Mouse (Mus musculus): ENCODE measurements around the gene Olfr49. TPM values are rescaled to one million over a fixed set of nuclear protein-coding genes. Genes with fewer than 3 reads are reported as not detected.
A peak's percentile ranks its signal among the peaks of the same experiment; 100 is the strongest.

Gene Olfr49
- polyA plus RNA-seq, 1 experiment from 2014 or later, result not detected

DNA sequence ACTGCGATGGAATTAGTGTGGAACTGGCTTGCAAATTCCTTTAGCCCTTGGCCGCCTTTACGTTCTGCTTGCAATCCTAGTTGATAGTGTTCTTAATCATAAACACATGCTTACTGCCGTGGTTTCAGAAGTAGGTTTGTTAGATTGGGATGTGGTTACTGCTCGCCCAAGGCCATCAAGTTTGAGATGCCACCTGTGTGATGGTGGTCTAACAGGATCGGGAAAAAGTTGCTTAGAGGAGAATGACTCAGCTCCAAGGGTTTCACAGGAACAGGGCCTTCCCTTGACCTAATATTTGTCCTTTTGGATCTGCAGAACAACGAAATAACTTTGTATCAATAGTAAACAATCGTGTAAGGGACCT is 25.0 kb downstream of the Olfr49 start:
- Histone ChIP-seq H3K9ac (peak overlapping the region; percentile 55), H3K4me3 (peak overlapping the region; percentile 61), H3K4me2 (peak overlapping the region; percentile 80), H3K4me1 (peaks cover 20% of the 10 kb centered on the region), H3K36me3 (peaks cover 20% of the 10 kb centered on the region), H3K9me3 (no peaks in the 10 kb centered on the region), H3K27ac (peak overlapping the region; percentile 64), H3K27me3 (no peaks in the 10 kb centered on the region)
- WGBS, result 11% methylated on average over 8 of the region's 8 CpGs
- ATAC-seq (ENCODE audit: insufficient number of reproducible peaks, low FRiP score, low TSS enrichment, low read depth), result no peak

DNA sequence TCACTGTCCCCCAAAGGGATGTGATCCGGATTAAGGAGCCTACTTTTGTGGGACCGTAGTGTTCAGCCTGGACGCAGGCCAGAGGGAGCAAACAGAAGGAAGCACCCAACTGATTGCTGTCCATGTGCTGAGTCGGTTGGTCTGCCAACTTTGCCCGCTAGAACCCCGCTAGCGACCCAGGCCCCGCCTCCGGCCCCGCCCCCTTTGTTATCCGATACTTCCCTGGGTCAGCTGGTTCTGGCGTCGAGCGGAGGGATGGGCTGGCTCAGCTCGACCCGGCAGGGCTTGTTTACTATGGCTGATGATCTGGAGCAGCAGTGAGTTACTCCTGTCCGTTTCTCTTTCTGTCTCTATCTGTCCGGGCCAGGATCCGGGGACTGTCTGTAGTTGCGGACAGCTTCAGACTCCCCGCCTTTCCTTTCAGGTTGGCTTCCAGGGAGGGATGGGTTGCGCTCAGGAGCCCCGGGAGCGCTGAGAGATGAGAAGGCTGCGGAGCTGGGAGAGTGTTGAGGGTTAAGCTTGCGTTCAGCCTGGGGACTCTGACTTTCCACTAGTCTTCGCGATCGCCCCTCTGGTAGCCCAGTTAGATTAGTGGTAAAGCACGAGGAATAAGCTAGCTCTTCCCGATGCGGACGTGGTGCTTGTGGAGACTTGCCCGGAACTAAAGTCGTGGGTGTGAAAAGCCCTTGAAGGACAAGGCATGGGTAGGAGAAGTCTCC is 25.6 kb downstream of the Olfr49 start:
- H3K9ac ChIP-seq, result peak overlapping the region; percentile 55

DNA sequence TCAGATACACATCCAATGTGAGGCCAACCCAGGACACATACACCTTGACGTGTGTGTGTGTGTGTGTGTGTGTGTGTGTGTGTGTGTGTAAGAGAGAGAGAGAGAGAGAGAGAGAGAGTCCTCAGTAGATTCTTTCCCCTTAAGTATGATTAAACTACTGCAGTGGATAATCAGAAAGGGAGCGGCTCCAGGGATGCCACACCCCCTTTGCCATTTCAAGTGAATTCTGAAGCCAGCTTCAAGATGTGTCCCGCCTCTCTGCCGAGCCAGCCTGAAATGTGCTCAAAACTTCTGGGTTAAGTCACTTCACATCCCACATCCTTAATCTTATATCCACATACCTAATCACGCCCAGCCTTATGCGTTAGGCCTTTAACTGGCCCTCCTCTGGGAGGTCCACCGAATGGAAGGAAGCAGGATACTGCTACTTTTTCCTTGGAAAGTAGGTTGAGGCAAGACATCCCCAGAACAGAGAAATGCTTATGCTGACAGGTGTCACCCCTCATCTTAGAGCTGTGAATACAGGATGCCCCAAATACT is 26.5 kb downstream of the Olfr49 start:
- WGBS, result 61% methylated on average over 7 of the region's 7 CpGs
- Histone ChIP-seq H3K9me3 (no peaks in the 10 kb centered on the region), H3K4me2 (peak overlapping the region; percentile 80), H3K36me3 (peaks cover 9% of the 10 kb centered on the region), H3K9ac (no peak overlapping the region), H3K27me3 (no peaks in the 10 kb centered on the region), H3K4me1 (peaks cover 24% of the 10 kb centered on the region), H3K27ac (no peak overlapping the region), H3K4me3 (peak overlapping the region; percentile 61; the same call in 1 of the 2 replicates)
- no peak for ATAC-seq (ENCODE audit: insufficient number of reproducible peaks, low FRiP score, low TSS enrichment, low read depth)

More for the DNA sequence above, 25.6 kb downstream of the Olfr49 start:
- Histone ChIP-seq H3K4me2 (peak overlapping the region; percentile 80), H3K9me3 (no peaks in the 10 kb centered on the region), H3K4me1 (peaks cover 24% of the 10 kb centered on the region), H3K27ac (peak overlapping the region; percentile 64), H3K27me3 (no peaks in the 10 kb centered on the region), H3K4me3 (peak overlapping the region; percentile 61), H3K36me3 (peaks cover 17% of the 10 kb centered on the region)
- under 1% methylated on average over 35 of the region's 35 CpGs for WGBS
- ATAC-seq (ENCODE audit: insufficient number of reproducible peaks, low FRiP score, low TSS enrichment, low read depth), result peak; percentile 91

DNA sequence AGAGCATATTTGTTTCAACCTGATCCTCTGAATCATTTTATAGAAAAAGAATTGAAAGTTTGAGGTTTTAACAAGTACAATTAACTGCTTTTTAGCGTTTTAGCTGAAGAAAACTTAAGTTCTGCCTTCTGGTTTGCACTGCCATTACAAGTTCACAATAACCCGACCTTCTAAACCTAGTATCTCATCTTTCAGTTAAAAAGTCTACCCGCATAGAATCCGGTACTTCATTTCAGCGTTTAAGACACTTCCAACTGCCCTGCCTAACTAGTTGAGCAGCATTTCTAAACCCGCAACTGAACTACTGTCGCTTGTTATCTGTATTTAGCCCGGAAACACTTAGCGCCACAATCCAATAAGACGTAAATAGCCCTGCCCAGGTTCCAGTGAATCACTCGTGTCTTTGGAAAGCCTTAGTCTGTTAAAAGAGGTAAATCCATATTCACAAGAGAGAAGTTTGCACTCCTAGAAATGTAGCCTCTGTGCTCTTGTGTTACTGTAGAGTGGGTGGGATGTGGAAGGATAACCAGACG is 30.0 kb downstream of the Olfr49 start:
- no peaks in the 10 kb centered on the region; the same call in 1 of the 2 replicates for H3K36me3 ChIP-seq
- H3K9me3 ChIP-seq, result no peaks in the 10 kb centered on the region
- H3K4me2 ChIP-seq, result peak overlapping the region; percentile 68
- H3K9ac ChIP-seq, result no peak overlapping the region
- no peak overlapping the region for H3K27ac ChIP-seq
- ATAC-seq (ENCODE audit: insufficient number of reproducible peaks, low FRiP score, low TSS enrichment, low read depth), result no peak
- no peaks in the 10 kb centered on the region for H3K27me3 ChIP-seq
- H3K4me3 ChIP-seq, result peak overlapping the region; percentile 79
- WGBS, result 55% methylated on average over 12 of the region's 12 CpGs
- H3K4me1 ChIP-seq, result peaks cover 41% of the 10 kb centered on the region

DNA sequence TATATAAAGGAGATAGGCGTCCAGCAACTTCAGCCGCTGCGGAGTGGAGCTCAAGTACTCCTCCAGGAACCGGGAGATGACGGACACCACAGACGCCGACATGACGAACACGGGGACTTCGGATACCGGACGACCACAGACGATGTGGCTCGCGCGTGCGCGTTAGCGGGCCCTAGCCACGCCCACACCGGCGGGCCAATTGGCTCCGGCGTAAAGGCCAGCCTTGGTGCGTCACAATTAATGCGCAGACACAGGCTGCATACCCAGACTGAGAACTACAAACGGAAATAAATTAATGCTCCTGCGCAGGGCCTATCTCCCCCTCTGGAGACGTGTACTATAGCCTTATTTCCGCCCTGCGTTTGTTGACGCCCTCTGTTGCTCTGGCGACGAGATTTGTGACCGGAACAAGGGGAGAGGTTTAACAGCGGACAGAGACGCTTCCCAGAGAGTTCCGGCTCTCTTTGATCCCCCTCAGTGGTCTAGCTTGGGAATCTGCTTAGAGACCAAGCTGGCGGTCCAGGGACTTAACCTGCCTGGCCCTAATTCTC is 30.9 kb downstream of the Olfr49 start, which contains the start of the genes Dad1 and Abhd4:
Dad1 (minus strand) TSS at position 364 of the 551 bp plus-strand sequence.
Abhd4 (plus strand) TSS at position 448 of the 551 bp plus-strand sequence.
- no peaks in the 10 kb centered on the region for H3K9me3 ChIP-seq
- H3K9ac ChIP-seq, result peak within 1 kb of the TSS; percentile 69
- H3K4me1 ChIP-seq, result peaks cover 39% of the 10 kb centered on the region
- under 1% methylated on average over 39 of the region's 39 CpGs for WGBS
- no peaks in the 10 kb centered on the region for H3K27me3 ChIP-seq
- H3K27ac ChIP-seq, result peak within 1 kb of the TSS; percentile 85
- peak within 1 kb of the TSS; percentile 79 for H3K4me3 ChIP-seq
- no peaks in the 10 kb centered on the region; the same call in 1 of the 2 replicates for H3K36me3 ChIP-seq
- ATAC-seq (ENCODE audit: insufficient number of reproducible peaks, low FRiP score, low TSS enrichment, low read depth), result peak; percentile 100
- peak within 1 kb of the TSS; percentile 68 for H3K4me2 ChIP-seq

DNA sequence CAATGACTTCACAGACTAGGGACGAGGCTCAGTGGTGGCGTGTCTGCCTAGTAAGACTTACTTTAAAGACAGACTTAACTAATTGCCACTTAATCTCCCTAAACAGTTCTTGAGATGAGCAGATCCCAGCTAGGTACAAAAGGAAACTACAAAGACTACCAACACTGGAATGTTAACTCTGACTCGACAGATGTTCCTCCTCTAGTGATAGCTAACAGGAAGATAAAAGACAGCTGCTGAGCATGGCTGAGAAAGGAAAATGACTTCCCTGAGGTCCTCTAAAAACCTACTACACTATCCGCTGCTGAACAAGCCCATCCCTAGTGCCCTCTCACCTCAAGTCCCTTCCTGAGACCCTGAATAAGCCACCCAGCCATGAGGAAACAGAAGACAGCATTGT is 34.6 kb downstream of the Olfr49 start:
- no peak for ATAC-seq (ENCODE audit: insufficient number of reproducible peaks, low FRiP score, low TSS enrichment, low read depth)
- H3K27me3 ChIP-seq, result no peaks in the 10 kb centered on the region
- H3K4me3 ChIP-seq, result no peak overlapping the region
- H3K4me1 ChIP-seq, result peaks cover 33% of the 10 kb centered on the region
- peaks cover 16% of the 10 kb centered on the region; the same call in 1 of the 2 replicates for H3K36me3 ChIP-seq
- no peak overlapping the region for H3K9ac ChIP-seq
- no peak overlapping the region for H3K4me2 ChIP-seq
- no peaks in the 10 kb centered on the region for H3K9me3 ChIP-seq
- WGBS, result 45% methylated on average over 4 of the region's 4 CpGs
- no peak overlapping the region for H3K27ac ChIP-seq

DNA sequence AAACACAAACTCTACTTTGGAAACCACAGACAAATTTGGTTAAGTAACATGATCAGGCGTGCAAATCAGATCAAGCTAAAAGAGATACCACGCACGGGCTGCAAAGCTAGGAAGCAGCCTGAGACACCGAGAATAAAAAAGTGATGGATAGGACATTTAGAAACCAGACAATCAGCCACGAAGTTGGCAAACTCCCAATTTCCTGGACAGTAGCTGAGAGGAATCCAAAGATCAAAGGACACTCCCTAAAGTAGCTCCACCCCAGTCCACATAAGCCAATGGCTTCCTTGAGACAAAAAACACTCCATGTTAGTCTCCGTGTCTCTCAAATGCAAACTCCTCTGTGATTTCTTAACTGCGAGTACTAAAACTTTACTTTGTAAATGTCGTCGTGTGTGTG is 35.4 kb downstream of the Olfr49 start:
- Histone ChIP-seq H3K9ac (no peak overlapping the region), H3K4me2 (no peak overlapping the region), H3K4me3 (no peak overlapping the region), H3K9me3 (no peaks in the 10 kb centered on the region), H3K27me3 (no peaks in the 10 kb centered on the region), H3K4me1 (peaks cover 26% of the 10 kb centered on the region), H3K27ac (no peak overlapping the region), H3K36me3 (peaks cover 19% of the 10 kb centered on the region; the same call in 1 of the 2 replicates)
- ATAC-seq (ENCODE audit: insufficient number of reproducible peaks, low FRiP score, low TSS enrichment, low read depth), result no peak
- 63% methylated on average over 9 of the region's 9 CpGs for WGBS

DNA sequence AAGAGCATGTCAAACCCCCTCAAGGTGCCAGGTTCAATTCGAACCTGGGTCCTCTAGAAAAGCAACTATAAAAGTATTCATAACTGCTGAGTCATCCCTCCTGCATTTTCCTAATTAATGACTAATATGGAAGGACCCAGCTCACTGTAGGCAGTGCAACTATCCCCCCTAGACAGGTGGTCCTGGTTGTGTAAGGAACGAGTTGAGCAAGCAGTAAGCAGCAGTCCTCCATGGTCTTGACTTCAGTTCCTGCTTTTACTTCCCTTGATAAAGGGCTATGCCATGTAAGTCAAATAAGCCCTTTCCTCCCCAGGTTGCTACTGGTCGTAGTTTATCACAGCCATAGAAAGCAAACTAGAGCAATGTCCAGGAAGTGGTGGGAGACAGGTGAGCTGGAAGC is 38.5 kb downstream of the Olfr49 start:
- Histone ChIP-seq H3K4me3 (no peak overlapping the region), H3K4me2 (no peak overlapping the region), H3K27ac (no peak overlapping the region), H3K27me3 (no peaks in the 10 kb centered on the region), H3K36me3 (peaks cover 45% of the 10 kb centered on the region), H3K4me1 (peaks cover 13% of the 10 kb centered on the region), H3K9me3 (no peaks in the 10 kb centered on the region), H3K9ac (no peak overlapping the region)
- ATAC-seq (ENCODE audit: insufficient number of reproducible peaks, low FRiP score, low TSS enrichment, low read depth), result no peak
- 90% methylated on average over 3 of the region's 3 CpGs for WGBS

DNA sequence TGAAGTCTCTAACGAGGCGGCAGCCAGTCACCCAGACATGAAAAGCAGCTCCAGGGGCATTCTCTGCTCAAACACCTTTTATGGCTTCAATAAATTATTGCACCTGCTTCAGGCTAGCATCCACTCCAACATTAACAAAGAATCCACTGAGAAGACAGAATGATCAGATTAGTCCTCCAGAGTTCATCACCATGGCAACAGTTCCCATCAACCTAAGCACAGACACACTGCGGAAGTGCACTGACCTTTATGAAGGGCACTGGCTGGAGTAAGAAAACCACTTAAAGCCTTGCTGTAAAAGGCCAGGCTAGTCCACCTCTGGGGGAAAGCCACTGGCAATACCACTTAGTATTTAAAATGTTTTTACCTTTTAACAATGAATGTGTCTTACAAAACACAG is 40.6 kb downstream of the Olfr49 start:
- 38% methylated on average over 3 of the region's 3 CpGs for WGBS
- Histone ChIP-seq H3K9me3 (no peaks in the 10 kb centered on the region), H3K9ac (no peak overlapping the region), H3K27ac (no peak overlapping the region), H3K4me1 (no peaks in the 10 kb centered on the region), H3K36me3 (peaks cover 60% of the 10 kb centered on the region), H3K27me3 (no peaks in the 10 kb centered on the region), H3K4me2 (no peak overlapping the region), H3K4me3 (no peak overlapping the region)
- no peak for ATAC-seq (ENCODE audit: insufficient number of reproducible peaks, low FRiP score, low TSS enrichment, low read depth)

DNA sequence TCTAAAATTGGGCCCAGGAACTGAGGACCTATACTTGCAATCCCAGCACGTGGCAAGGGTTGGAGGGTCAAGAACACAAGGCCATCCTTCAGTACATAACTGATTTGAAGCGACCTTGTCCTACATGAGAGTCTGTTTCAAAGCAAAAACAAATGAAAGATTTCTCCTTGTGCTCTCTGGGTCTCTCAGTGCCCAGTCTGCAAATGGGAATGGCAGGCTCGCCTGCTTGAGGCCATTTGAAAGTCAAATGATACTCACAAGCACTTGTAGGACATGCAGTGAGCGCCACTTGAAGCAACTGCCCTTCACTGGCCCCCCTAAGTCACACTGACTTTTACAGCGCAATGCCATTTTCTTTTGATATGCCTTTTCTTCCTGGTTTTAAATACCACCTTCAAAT is 44.2 kb downstream of the Olfr49 start:
- Histone ChIP-seq H3K27ac (no peak overlapping the region), H3K4me2 (no peak overlapping the region), H3K4me1 (no peaks in the 10 kb centered on the region), H3K36me3 (peaks cover 58% of the 10 kb centered on the region), H3K4me3 (no peak overlapping the region), H3K27me3 (no peaks in the 10 kb centered on the region), H3K9me3 (no peaks in the 10 kb centered on the region), H3K9ac (no peak overlapping the region)
- 87% methylated on average over 5 of the region's 5 CpGs for WGBS
- ATAC-seq (ENCODE audit: insufficient number of reproducible peaks, low FRiP score, low TSS enrichment, low read depth), result no peak

DNA sequence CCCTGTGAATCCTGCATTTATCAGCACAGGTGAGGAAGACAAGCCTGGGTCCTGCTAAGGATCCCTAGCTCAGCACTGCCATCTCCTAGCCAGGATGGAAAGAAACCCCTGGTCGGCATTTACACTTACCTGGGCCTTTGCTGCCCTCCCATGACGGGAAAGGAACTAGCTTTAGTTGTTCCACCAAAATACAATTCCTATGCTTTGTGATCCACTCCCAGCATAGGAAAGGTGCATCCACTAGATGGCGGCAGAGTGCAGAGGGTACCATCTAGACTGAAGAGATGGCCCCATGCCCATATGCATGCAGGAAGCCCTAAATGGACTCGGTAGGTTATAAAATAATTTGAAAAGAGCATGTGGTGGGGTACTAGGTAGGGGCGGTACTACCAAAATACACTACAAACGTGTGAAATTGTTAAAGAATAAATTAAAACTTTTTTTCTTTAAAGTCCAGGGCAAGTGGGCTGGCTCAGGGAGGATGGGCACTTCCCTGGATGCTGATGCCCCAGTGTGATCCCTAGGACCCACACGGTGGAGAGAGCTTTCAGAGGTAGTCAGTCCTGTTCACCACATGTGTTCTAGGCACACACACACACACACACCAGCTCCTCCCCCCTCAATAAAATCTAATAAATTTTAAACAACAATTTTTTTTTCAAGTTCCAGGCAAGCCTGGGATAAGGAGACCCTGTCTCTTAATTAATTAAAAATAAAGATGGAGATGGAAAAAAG is 45.6 kb downstream of the Olfr49 start:
- H3K27me3 ChIP-seq, result no peaks in the 10 kb centered on the region
- H3K4me3 ChIP-seq, result no peak overlapping the region
- 14% methylated on average over 7 of the region's 7 CpGs for WGBS
- H3K9me3 ChIP-seq, result no peaks in the 10 kb centered on the region
- H3K27ac ChIP-seq, result no peak overlapping the region
- no peak for ATAC-seq (ENCODE audit: insufficient number of reproducible peaks, low FRiP score, low TSS enrichment, low read depth)
- peaks cover 64% of the 10 kb centered on the region for H3K36me3 ChIP-seq
- H3K9ac ChIP-seq, result no peak overlapping the region
- H3K4me2 ChIP-seq, result no peak overlapping the region
- H3K4me1 ChIP-seq, result 0 out of 2 replicates have a peak, but pooled peaks cover 4% of the 10 kb centered on the region

All from limb, embryonic 15.5 days (tissue).